Mouse (Mus musculus) ES-Bruce4 (cell line): Measurements from ENCODE around the gene OR5BS1P.

Experiments used
- CTCF ChIP-seq: IDR thresholded peaks from one replicate; pipeline ENCODE4 v1.8.1; 2011; ENCODE audit warnings: low read depth, low read length
- POLR2A ChIP-seq: IDR thresholded peaks from one replicate; pipeline ENCODE4 v1.8.1; 2011; ENCODE audit warnings: low read length; ENCODE audit not compliant: insufficient read depth

- TF ChIP-seq POLR2A = no peak
- no peak for TF ChIP-seq CTCF
These were observed 17.4 kb upstream of the OR5BS1P start, which contains the start of gene Olfr281 for GRCm38 (mm10) chr15:98452288-98452687.
